Mouse (Mus musculus): ENCODE results near the gene Ackr4. TPM values are rescaled to one million over a fixed set of nuclear protein-coding genes. Genes with fewer than 3 reads are reported as not detected.

Gene Ackr4
- total RNA-seq (2021), result not detected

GRCm38 (mm10) chr9:104126833-104127232 lies at the start of gene Ackr4:
Gene Ackr4, minus strand, starts transcription at chr9:104126933.
- DNase-seq, result no peak

GRCm38 (mm10) chr9:104172342-104172741 lies 45.6 kb upstream of the Ackr4 start:
- no peak for DNase-seq

GRCm38 (mm10) chr9:104171651-104172050 lies 44.9 kb upstream of the Ackr4 start:
- DNase-seq, result no peak

GRCm38 (mm10) chr9:104169986-104170385 lies 43.3 kb upstream of the Ackr4 start:
- DNase-seq, result no peak

GRCm38 (mm10) chr9:104165926-104166325 lies 39.2 kb upstream of the Ackr4 start:
- DNase-seq, result no peak

GRCm38 (mm10) chr9:104164194-104164593 lies 37.5 kb upstream of the Ackr4 start:
- no peak for DNase-seq

- DNase-seq, result no peak
Measured at GRCm38 (mm10) chr9:104161117-104161516, 34.4 kb upstream of the Ackr4 start.

- no peak for DNase-seq
Measured at GRCm38 (mm10) chr9:104157291-104157690, 30.6 kb upstream of the Ackr4 start.

GRCm38 (mm10) chr9:104156506-104156905 lies 29.8 kb upstream of the Ackr4 start:
- no peak for DNase-seq

- DNase-seq, result no peak
Measured at GRCm38 (mm10) chr9:104155100-104155715, 28.5 kb upstream of the Ackr4 start.

GRCm38 (mm10) chr9:104152121-104152520 lies 25.4 kb upstream of the Ackr4 start:
- DNase-seq, result no peak

GRCm38 (mm10) chr9:104148969-104149368 lies 22.2 kb upstream of the Ackr4 start:
- no peak for DNase-seq

- no peak for DNase-seq
Measured at GRCm38 (mm10) chr9:104146683-104147082, 19.9 kb upstream of the Ackr4 start.

- no peak for DNase-seq
Measured at GRCm38 (mm10) chr9:104144314-104144996, 17.7 kb upstream of the Ackr4 start.

GRCm38 (mm10) chr9:104142805-104143204 lies 16.1 kb upstream of the Ackr4 start:
- DNase-seq, result no peak

GRCm38 (mm10) chr9:104140351-104140750 lies 13.6 kb upstream of the Ackr4 start:
- DNase-seq, result no peak

- DNase-seq, result no peak
Measured at GRCm38 (mm10) chr9:104130141-104130755, 3.5 kb upstream of the Ackr4 start.

GRCm38 (mm10) chr9:104128110-104128509 lies 1.4 kb upstream of the Ackr4 start:
- DNase-seq, result peak in 1 of 2 experiments; percentile 17

GRCm38 (mm10) chr9:104123622-104124021 lies 3.1 kb downstream of the Ackr4 start:
- no peak for DNase-seq

- no peak for DNase-seq
Measured at GRCm38 (mm10) chr9:104123101-104123500, 3.6 kb downstream of the Ackr4 start.

GRCm38 (mm10) chr9:104109151-104109550 lies 17.6 kb downstream of the Ackr4 start:
- no peak for DNase-seq

GRCm38 (mm10) chr9:104108571-104109143 lies 18.1 kb downstream of the Ackr4 start:
- DNase-seq, result no peak

GRCm38 (mm10) chr9:104107482-104107881 lies 19.3 kb downstream of the Ackr4 start:
- no peak for DNase-seq

All from layer of hippocampus, postnatal 36 days (tissue).